Comparison of ENCODE assay signal across 29 mouse cellular contexts in the genomic region with DNA sequence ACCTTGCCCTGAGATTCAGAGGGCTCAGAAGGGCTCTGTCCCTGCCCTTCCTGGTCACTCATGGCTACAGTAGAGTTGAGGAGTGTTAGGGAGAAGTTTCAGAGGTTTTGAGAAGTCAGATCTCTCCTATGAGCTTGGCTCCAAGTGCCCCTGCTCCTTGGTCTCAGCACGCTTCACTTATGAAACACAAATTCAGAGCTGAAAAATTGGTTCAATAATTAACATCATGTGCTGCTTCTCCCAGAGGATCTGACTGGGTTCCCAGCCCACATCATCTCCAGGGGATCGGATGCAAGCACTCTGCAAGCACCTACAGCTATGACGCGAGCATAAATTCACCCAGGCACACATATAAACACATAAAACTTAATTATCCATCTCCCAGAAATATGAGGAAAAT.
"Had no signal": no experiment of that assay in that cellular context is flagged by ENCODE, and none has a peak within 500 bp of the region (broad histone marks: within the 10 kb centered on the region; RNA-seq: fewer than 3 reads in every experiment).

No protein-coding gene starts in this region.

- H3K27me3 ChIP-seq: embryonic facial prominence, embryonic 12.5 days; embryonic facial prominence, embryonic 13.5 days; embryonic facial prominence, embryonic 15.5 days; forebrain, embryonic 12.5 days; forebrain, embryonic 13.5 days; forebrain, embryonic 15.5 days had no signal

- H3K9me3 ChIP-seq: embryonic facial prominence, embryonic 10.5 days; embryonic facial prominence, embryonic 12.5 days; embryonic facial prominence, embryonic 13.5 days; embryonic facial prominence, embryonic 15.5 days; forebrain, embryonic 10.5 days; forebrain, embryonic 12.5 days; forebrain, embryonic 13.5 days; forebrain, embryonic 15.5 days had no signal

- H3K27ac ChIP-seq: embryonic facial prominence, embryonic 10.5 days; embryonic facial prominence, embryonic 12.5 days; embryonic facial prominence, embryonic 13.5 days; embryonic facial prominence, embryonic 15.5 days; forebrain, embryonic 10.5 days; forebrain, embryonic 12.5 days; forebrain, embryonic 13.5 days; forebrain, embryonic 15.5 days; gastrocnemius, adult 2 months; heart, adult 2 months had no signal

- H3K36me3 ChIP-seq: embryonic facial prominence, embryonic 10.5 days; embryonic facial prominence, embryonic 12.5 days; embryonic facial prominence, embryonic 13.5 days; embryonic facial prominence, embryonic 15.5 days; forebrain, embryonic 10.5 days; forebrain, embryonic 12.5 days; forebrain, embryonic 15.5 days had no signal

- H3K4me3 ChIP-seq: embryonic facial prominence, embryonic 10.5 days; embryonic facial prominence, embryonic 12.5 days; embryonic facial prominence, embryonic 13.5 days; embryonic facial prominence, embryonic 15.5 days; erythroblast, embryonic 14.5 days; forebrain, embryonic 10.5 days; forebrain, embryonic 12.5 days; forebrain, embryonic 13.5 days; forebrain, embryonic 15.5 days; gastrocnemius, adult 2 months; heart, adult 2 months had no signal

- H3K4me2 ChIP-seq: embryonic facial prominence, embryonic 12.5 days; embryonic facial prominence, embryonic 13.5 days; embryonic facial prominence, embryonic 15.5 days; forebrain, embryonic 12.5 days; forebrain, embryonic 13.5 days; forebrain, embryonic 15.5 days had no signal

- H3K9ac ChIP-seq: embryonic facial prominence, embryonic 12.5 days; embryonic facial prominence, embryonic 13.5 days; embryonic facial prominence, embryonic 15.5 days; forebrain, embryonic 12.5 days; forebrain, embryonic 13.5 days; forebrain, embryonic 15.5 days; forebrain, postnatal 0 days had no signal

- DNase-seq: cerebellum, adult 2 months; cerebellum, adult 8-10 months; cerebellum, adult 9-10 months; cerebellum, adult 9-11 months; cerebellum, postnatal 10 days; cerebellum, postnatal 14 days; cerebellum, postnatal 25 days; cerebellum, postnatal 36 days; embryo, embryonic 11 days; forebrain, postnatal 0 days; gastrocnemius, adult 2 months; gastrocnemius, postnatal 10 days; gastrocnemius, postnatal 14 days; gastrocnemius, postnatal 25 days; gastrocnemius, postnatal 36 days; heart, adult 11 months; heart, adult 18-20 months; heart, adult 2 months had no signal

- ATAC-seq: forebrain, embryonic 13.5 days; forebrain, embryonic 14.5 days; forebrain, embryonic 15.5 days; forebrain, embryonic 16.5 days; forebrain, postnatal 0 days had no signal
